Mouse (Mus musculus) intestine, postnatal 0 days (tissue): Measurements from ENCODE around the gene Serpinb1b. TPM values are rescaled to one million over a fixed set of nuclear protein-coding genes. Genes with fewer than 3 reads are reported as not detected.

Source experiments
- ATAC-seq: fragments of 200-750 bp; cut with Nextera tagmentation; 2 replicates; pipeline ENCODE4 v1.8.0; 2017; ENCODE audit warnings: mild to moderate bottlenecking, moderate TSS enrichment, moderate library complexity
- H3K27ac ChIP-seq: fragments of 300-500 bp; sonication (generic); 2 replicates; pipeline ENCODE4 v1.5.1; 2014; ENCODE audit warnings: mild to moderate bottlenecking, low read depth, low read length, moderate library complexity
- H3K27me3 ChIP-seq: fragments of 300-500 bp; sonication (generic); replicated peaks from 2 replicates; pipeline ENCODE4 v1.6.1; 2014; ENCODE audit warnings: low read length, mixed read lengths; ENCODE audit not compliant: control insufficient read depth, insufficient read depth
- H3K36me3 ChIP-seq: fragments of 300-500 bp; sonication (generic); 2 replicates; pipeline ENCODE4 v1.6.1; 2014; ENCODE audit warnings: mild to moderate bottlenecking, moderate library complexity; ENCODE audit not compliant: control insufficient read depth, insufficient read depth
- H3K4me1 ChIP-seq: fragments of 300-500 bp; sonication (generic); replicated peaks from 2 replicates; pipeline ENCODE4 v1.6.1; 2014; ENCODE audit warnings: antibody characterized with exemption, low read length, mixed read lengths; ENCODE audit not compliant: control insufficient read depth, insufficient read depth
- H3K4me2 ChIP-seq: fragments of 300-500 bp; sonication (generic); replicated peaks from 2 replicates; pipeline ENCODE4 v1.6.1; 2014; ENCODE audit warnings: low read depth, mild to moderate bottlenecking, moderate library complexity
- H3K4me3 ChIP-seq: fragments of 300-500 bp; sonication (generic); 2 replicates; pipeline ENCODE4 v1.5.1; 2014; ENCODE audit warnings: low read depth, low read length
- H3K9ac ChIP-seq: fragments of 300-500 bp; sonication (generic); 2 replicates; pipeline ENCODE4 v1.6.1; 2014; ENCODE audit warnings: mild to moderate bottlenecking, low read depth, low read length
- H3K9me3 ChIP-seq: fragments of 300-500 bp; sonication (generic); 2 replicates; pipeline ENCODE4 v1.6.1; 2016; ENCODE audit warnings: mixed run types; ENCODE audit not compliant: control insufficient read depth
- CTCF ChIP-seq: sonication (generic); IDR thresholded peaks from 2 replicates; pipeline ENCODE4 v1.5.1; 2016; ENCODE audit warnings: low read depth, mild to moderate bottlenecking, control low read depth, antibody characterized with exemption, moderate library complexity
- WGBS: fragments of 180-500 bp; shearing (Covaris S2); extraction: QIAGEN DNeasy Blood & Tissue Kit; methylation state at CpG from one replicate; pipeline ENCODE4 v1.1.7; 2014; 5-methylcytosine and 5-hydroxymethylcytosine counted together
- polyA plus RNA-seq: library from polyadenylated mRNA; unstranded; fragments of >200 nt; fragmentation: Nextera tagmentation; extraction: Ambion mirVana; gene quantifications from 2 replicates; pipeline ENCODE4 v1.2.1, GENCODE M21; 2015

Serpinb1b gene
- polyA plus RNA-seq, 1 experiment from 2014 or later, result 0.17 TPM

DNA sequence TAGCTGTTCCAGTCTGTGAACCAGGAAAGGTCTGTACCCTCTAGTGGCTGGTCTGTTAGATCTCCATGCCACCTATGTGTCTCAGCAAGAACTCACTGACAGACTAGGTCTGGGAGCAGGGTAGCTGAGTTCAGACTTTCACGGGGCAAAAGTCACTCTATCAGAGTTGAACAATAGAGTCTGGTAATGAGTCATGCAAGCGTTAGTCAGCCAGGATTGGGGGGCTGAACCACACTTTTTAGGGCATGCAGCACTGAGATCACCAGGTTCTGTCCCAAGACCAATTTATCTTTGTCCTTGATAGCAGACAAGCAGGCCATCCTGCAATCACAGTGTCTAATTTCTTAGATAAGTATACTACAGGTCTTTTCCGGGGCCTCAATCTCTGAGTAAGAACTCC is 63.1 kb downstream of the Serpinb1b start:
- Histone ChIP-seq H3K36me3 (no peaks in the 10 kb centered on the region), H3K9me3 (no peaks in the 10 kb centered on the region), H3K4me2 (no peak overlapping the region), H3K27ac (no peak overlapping the region), H3K4me3 (no peak overlapping the region), H3K27me3 (no peaks in the 10 kb centered on the region), H3K4me1 (no peaks in the 10 kb centered on the region), H3K9ac (no peak overlapping the region)
- ATAC-seq, result peak; percentile 47; the same call in 1 of the 2 replicates
- WGBS, result 39% methylated on average over 3 of the region's 3 CpGs
- 0 out of 2 replicates have a peak, but pooled peaks have one; percentile 3 for TF ChIP-seq CTCF

Other genes with a start within 250 kb of the Serpinb1b start
- 598 and 670 TPM in 2 replicates for gene Serpinb1a, start 227.4 kb upstream of the Serpinb1b start, polyA plus RNA-seq
- 0.16 TPM in 1 of 2 replicates, not detected in the other for gene Serpinb1c, start 180.4 kb upstream of the Serpinb1b start, polyA plus RNA-seq
- gene Serpinb6b, start 113.4 kb upstream of the Serpinb1b start, polyA plus RNA-seq, result 13.0 and 13.8 TPM in 2 replicates
- 9.5 and 10.0 TPM in 2 replicates for gene Serpinb9, start 75.3 kb upstream of the Serpinb1b start, polyA plus RNA-seq
- gene Serpinb9b, start 51.2 kb upstream of the Serpinb1b start, polyA plus RNA-seq, result 1.5 and 1.9 TPM in 2 replicates
- not detected in 2 replicates for gene Serpinb9c, start 81.2 kb downstream of the Serpinb1b start, polyA plus RNA-seq
- not detected in 2 replicates for gene Serpinb9d, start 114.4 kb downstream of the Serpinb1b start, polyA plus RNA-seq
- not detected in 2 replicates for gene Serpinb9e, start 171.0 kb downstream of the Serpinb1b start, polyA plus RNA-seq
- gene Serpinb9f, start 245.5 kb downstream of the Serpinb1b start, polyA plus RNA-seq, result not detected in 2 replicates